Comparison of ENCODE assay signal across 20 mouse cellular contexts in genomic region chr7:73343852-73344251, GRCm38 (mm10). TPM values are rescaled to one million over a fixed set of nuclear protein-coding genes. Genes with fewer than 3 reads are reported as not detected.
"Had no signal": no experiment of that assay in that cellular context is flagged by ENCODE, and none has a peak within 500 bp of the region (broad histone marks: within the 10 kb centered on the region; RNA-seq: fewer than 3 reads in every experiment).

No protein-coding gene starts in this region.

- H3K4me2 ChIP-seq: limb, embryonic 12.5 days; limb, embryonic 15.5 days; liver, embryonic 11.5 days; lung, embryonic 14.5 days; stomach, embryonic 15.5 days had no signal

- H3K4me3 ChIP-seq: limb, embryonic 12.5 days; limb, embryonic 15.5 days; myocyte; stomach, embryonic 15.5 days had no signal

- H3K9me3 ChIP-seq: limb, embryonic 12.5 days; limb, embryonic 15.5 days; stomach, embryonic 15.5 days had no signal

- ATAC-seq: liver, postnatal 0 days; lung, postnatal 0 days; midbrain, embryonic 16.5 days had no signal

- H3K4me1 ChIP-seq: stomach, embryonic 15.5 days had no signal

- H3K27ac ChIP-seq: limb, embryonic 12.5 days; limb, embryonic 15.5 days; liver, embryonic 14.5 days; macrophage; stomach, embryonic 15.5 days had no signal

- H3K27me3 ChIP-seq: stomach, embryonic 15.5 days had no signal

- H3K9ac ChIP-seq: limb, embryonic 12.5 days; limb, embryonic 15.5 days; liver, embryonic 14.5 days; liver, postnatal 0 days; lung, embryonic 14.5 days; stomach, embryonic 15.5 days had no signal

- H3K36me3 ChIP-seq: limb, embryonic 12.5 days; limb, embryonic 15.5 days; stomach, embryonic 15.5 days had no signal

- DNase-seq: kidney, adult 18-20 months; kidney, adult 9 months; kidney, postnatal 14 days; kidney, postnatal 4 days; left cerebral cortex, postnatal 4 days; liver, postnatal 0 days; lung, embryonic 14.5 days; retina, postnatal 1 day; right cerebral cortex, postnatal 25 days; spleen, adult 18-20 months; thymus, postnatal 25 days had no signal

RNA-seq across cellular contexts. Expression of gene Rgma, which starts 31.5 kb away (rescaled TPM):
- polyA plus RNA-seq: macrophage had no signal
